Mouse (Mus musculus) frontal cortex, postnatal 10 days (tissue): ENCODE measurements around the gene Elp4.

Experiments
- DNase-seq, 2 experiments: peaks; one replicate each; pipeline ENCODE4 v3.0.0; 2022; ENCODE audit warnings: low spot score in 2 of 2, mixed read lengths in 1 of 2

The Elp4 gene

GRCm38 (mm10) chr2:105669881-105670730, 234.3 kb downstream of the Elp4 start:
- DNase-seq = no peak

GRCm38 (mm10) chr2:105669371-105669861, 234.9 kb downstream of the Elp4 start:
- no peak for DNase-seq

- DNase-seq = no peak
Measured at GRCm38 (mm10) chr2:105668271-105669270, 235.8 kb downstream of the Elp4 start, which contains the start of gene Pax6. Gene Pax6, plus strand, starts transcription at chr2:105668900.

GRCm38 (mm10) chr2:105667626-105667950, 236.8 kb downstream of the Elp4 start:
- DNase-seq = no peak

- no peak for DNase-seq
Measured at GRCm38 (mm10) chr2:105666763-105667625, 237.4 kb downstream of the Elp4 start.

GRCm38 (mm10) chr2:105666331-105666730, 238.0 kb downstream of the Elp4 start:
- no peak for DNase-seq

GRCm38 (mm10) chr2:105665491-105666250, 238.7 kb downstream of the Elp4 start:
- DNase-seq = no peak

GRCm38 (mm10) chr2:105664996-105665395, 239.4 kb downstream of the Elp4 start:
- no peak for DNase-seq

- no peak for DNase-seq
Measured at GRCm38 (mm10) chr2:105663101-105663511, 241.3 kb downstream of the Elp4 start.

GRCm38 (mm10) chr2:105662606-105663005, 241.8 kb downstream of the Elp4 start:
- DNase-seq = no peak

GRCm38 (mm10) chr2:105662121-105662520, 242.2 kb downstream of the Elp4 start:
- no peak for DNase-seq

- no peak for DNase-seq
Measured at GRCm38 (mm10) chr2:105661623-105662066, 242.7 kb downstream of the Elp4 start.

GRCm38 (mm10) chr2:105660874-105661622, 243.3 kb downstream of the Elp4 start:
- no peak for DNase-seq

- no peak for DNase-seq
Measured at GRCm38 (mm10) chr2:105659926-105660873, 244.2 kb downstream of the Elp4 start.

- DNase-seq = no peak
Measured at GRCm38 (mm10) chr2:105659350-105659749, 245.0 kb downstream of the Elp4 start.

- DNase-seq = no peak
Measured at GRCm38 (mm10) chr2:105656456-105656855, 247.9 kb downstream of the Elp4 start.
